Mouse (Mus musculus) erythroblast, embryonic 14.5 days (primary cell): Measurements from ENCODE around the gene Arap1.

Experiments used
- GATA1 ChIP-seq: IDR thresholded peaks from 2 replicates; pipeline ENCODE4 v1.6.1; 2012; ENCODE audit warnings: low read length, inconsistent platforms, mixed read lengths
- TAL1 ChIP-seq: IDR thresholded peaks from 3 replicates; pipeline ENCODE4 v1.6.1; 2012; ENCODE audit warnings: low read length, inconsistent platforms, mixed read lengths

GRCm38 (mm10) chr7:101414661-101415511, 67.0 kb downstream of the Arap1 start:
- TF ChIP-seq GATA1 (no peak), TAL1 (no peak)
